Mouse (Mus musculus) ES-E14 (cell line): ENCODE measurements around the gene Ercc4. TPM values are rescaled to one million over a fixed set of nuclear protein-coding genes. Genes with fewer than 3 reads are reported as not detected.

Experiments used
- DNase-seq: peaks from one replicate; pipeline ENCODE4 v3.0.0-alpha.2; 2013; ENCODE audit warnings: low read depth, low spot score
- H3K27ac ChIP-seq: 2 replicates; pipeline ENCODE4 v1.5.1; 2012; ENCODE audit warnings: low read depth, mild to moderate bottlenecking, low read length, moderate library complexity, mixed read lengths; ENCODE audit not compliant: poor library complexity, insufficient read depth, severe bottlenecking
- H3K36me3 ChIP-seq: 2 replicates; pipeline ENCODE4 v1.6.1; 2012; ENCODE audit warnings: mild to moderate bottlenecking, low read length, moderate library complexity, mixed read lengths; ENCODE audit not compliant: control insufficient read depth, poor library complexity, insufficient read depth, severe bottlenecking
- H3K4me1 ChIP-seq, 2 experiments: fragments of 150-350 bp in 1 of 2; sonication (generic) in 1 of 2; 2 replicates each; pipeline ENCODE4 v1.6.1; 2012; ENCODE audit warnings: low read length in 2 of 2, mild to moderate bottlenecking in 1 of 2, mixed read lengths in 1 of 2; ENCODE audit not compliant: control insufficient read depth in 2 of 2, insufficient read depth in 2 of 2, poor library complexity in 1 of 2
- H3K4me3 ChIP-seq, 2 experiments: fragments of 150-350 bp in 1 of 2; sonication (generic) in 1 of 2; 2 replicates each; pipeline ENCODE4 v1.5.1; 2012; ENCODE audit warnings: low read length in 2 of 2, low read depth in 1 of 2, mild to moderate bottlenecking in 1 of 2, mixed read lengths in 1 of 2; ENCODE audit not compliant: insufficient read depth in 1 of 2, poor library complexity in 1 of 2, severe bottlenecking in 1 of 2
- H3K9ac ChIP-seq: 2 replicates; pipeline ENCODE4 v1.6.1; 2012; ENCODE audit warnings: low read depth, mild to moderate bottlenecking, low read length, mixed read lengths; ENCODE audit not compliant: poor library complexity, insufficient read depth, severe bottlenecking
- H3K9me3 ChIP-seq: fragments of 150-350 bp; sonication (generic); 2 replicates; pipeline ENCODE4 v1.6.1; 2012; ENCODE audit warnings: low read depth, mild to moderate bottlenecking, low read length; ENCODE audit not compliant: control insufficient read depth, insufficient read depth
- CHD2 ChIP-seq: IDR thresholded peaks from 2 replicates; pipeline ENCODE4 v1.6.1; 2014; ENCODE audit warnings: mild to moderate bottlenecking, low read depth, low read length, inconsistent platforms
- HCFC1 ChIP-seq: IDR thresholded peaks from 2 replicates; pipeline ENCODE4 v1.6.1; 2012; ENCODE audit warnings: low read length, inconsistent platforms, borderline replicate concordance; ENCODE audit not compliant: insufficient read depth
- MAFK ChIP-seq: IDR thresholded peaks from 2 replicates; pipeline ENCODE4 v1.6.1; 2014; ENCODE audit warnings: mild to moderate bottlenecking, low read depth, low read length, inconsistent platforms; ENCODE audit not compliant: insufficient read depth
- ZC3H11A ChIP-seq: IDR thresholded peaks from 2 replicates; pipeline ENCODE4 v1.6.1; 2012; ENCODE audit warnings: low read depth, mild to moderate bottlenecking, inconsistent platforms, low read length, borderline replicate concordance
- ZNF384 ChIP-seq: IDR thresholded peaks from 2 replicates; pipeline ENCODE4 v1.6.1; 2012; ENCODE audit warnings: low read depth, low read length, inconsistent platforms
- in situ Hi-C, 2 experiments: fragments of 600-800 bp; cut with MboI; formaldehyde crosslinking; loops; one replicate each; pipeline ENCODE4 v1.15.1; 2025; ENCODE audit warnings: low sequenced_read_pairs in 2 of 2, inconsistent platforms in 1 of 2; ENCODE audit not compliant: unreplicated experiment in 2 of 2
- total RNA-seq: library from RNA; depleted of rRNA; stranded (reverse); fragments of 300-350 nt; gene quantifications from 2 replicates; pipeline ENCODE4 v1.2.3, GENCODE M21; 2012

The Ercc4 gene
- total RNA-seq, 1 experiment: 18.2 TPM

- no peak for DNase-seq
- no peaks in the 10 kb centered on the region for H3K9me3 ChIP-seq
These were observed 80.1 kb downstream of the Ercc4 start for GRCm38 (mm10) chr16:13189430-13190107.

GRCm38 (mm10) chr16:13190471-13190870, 81.0 kb downstream of the Ercc4 start:
- in situ Hi-C loops: no loop called here
- Histone ChIP-seq H3K4me3 (no peak overlapping the region), H3K9me3 (no peaks in the 10 kb centered on the region), H3K9ac (no peak overlapping the region), H3K36me3 (no peaks in the 10 kb centered on the region), H3K27ac (no peak overlapping the region), H3K4me1 (no peaks in the 10 kb centered on the region)
- no peak for DNase-seq
- no peak for TF ChIP-seq ZC3H11A
- no peak for TF ChIP-seq MAFK
- TF ChIP-seq HCFC1: no peak
- no peak for TF ChIP-seq CHD2
- no peak for TF ChIP-seq ZNF384

More at GRCm38 (mm10) chr16:13189430-13190107, 80.1 kb downstream of the Ercc4 start:
- no peak overlapping the region for H3K4me3 ChIP-seq
- no peaks in the 10 kb centered on the region for H3K4me1 ChIP-seq
- no peaks in the 10 kb centered on the region for H3K36me3 ChIP-seq
- H3K27ac ChIP-seq: no peak overlapping the region
- TF ChIP-seq MAFK: no peak
- no peak for TF ChIP-seq CHD2
- no peak for TF ChIP-seq HCFC1
- TF ChIP-seq ZC3H11A: no peak
- no peak for TF ChIP-seq ZNF384
- H3K9ac ChIP-seq: no peak overlapping the region
- in situ Hi-C loops: no loop called here

GRCm38 (mm10) chr16:13191166-13191565, 81.7 kb downstream of the Ercc4 start:
- in situ Hi-C loops: no loop called here
- no peaks in the 10 kb centered on the region for H3K4me1 ChIP-seq

GRCm38 (mm10) chr16:13193663-13194071, 84.2 kb downstream of the Ercc4 start:
- no peak for DNase-seq
- H3K9ac ChIP-seq: no peak overlapping the region
- in situ Hi-C loops: no loop called here

More at GRCm38 (mm10) chr16:13191166-13191565, 81.7 kb downstream of the Ercc4 start:
- no peak overlapping the region for H3K27ac ChIP-seq
- no peak overlapping the region for H3K9ac ChIP-seq
- no peaks in the 10 kb centered on the region for H3K36me3 ChIP-seq
- TF ChIP-seq ZNF384 (no peak), ZC3H11A (no peak), CHD2 (no peak), HCFC1 (no peak)
- no peak for DNase-seq
- H3K4me3 ChIP-seq: no peak overlapping the region
- no peaks in the 10 kb centered on the region for H3K9me3 ChIP-seq

GRCm38 (mm10) chr16:13194882-13195281, 85.4 kb downstream of the Ercc4 start:
- no peak for TF ChIP-seq MAFK
- Histone ChIP-seq H3K9ac (no peak overlapping the region), H3K27ac (no peak overlapping the region), H3K36me3 (no peaks in the 10 kb centered on the region), H3K4me1 (no peaks in the 10 kb centered on the region), H3K9me3 (no peaks in the 10 kb centered on the region), H3K4me3 (no peak overlapping the region)
- no peak for DNase-seq
- in situ Hi-C loops: no loop called here

More at GRCm38 (mm10) chr16:13193663-13194071, 84.2 kb downstream of the Ercc4 start:
- H3K4me1 ChIP-seq: no peaks in the 10 kb centered on the region
- no peak overlapping the region for H3K27ac ChIP-seq
- H3K4me3 ChIP-seq: no peak overlapping the region
- no peaks in the 10 kb centered on the region for H3K9me3 ChIP-seq
- H3K36me3 ChIP-seq: no peaks in the 10 kb centered on the region
- TF ChIP-seq CHD2 (no peak), MAFK (no peak), HCFC1 (no peak), ZC3H11A (no peak), ZNF384 (no peak)
